Mouse (Mus musculus) bone marrow macrophage, adult 2 months (primary cell): ENCODE data around the gene Ankrd33b.

ENCODE experiments used
- CTCF ChIP-seq: IDR thresholded peaks from 2 replicates; pipeline ENCODE4 v1.5.1; 2012; ENCODE audit warnings: low read depth, mild to moderate bottlenecking, low read length, moderate library complexity
- POLR2A ChIP-seq: IDR thresholded peaks from 2 replicates; pipeline ENCODE4 v1.6.1; 2012; ENCODE audit warnings: mild to moderate bottlenecking, low read depth, low read length, borderline replicate concordance

- TF ChIP-seq CTCF: no peak
- no peak for TF ChIP-seq POLR2A
Measured at GRCm38 (mm10) chr15:31363981-31364361, 3.6 kb downstream of the Ankrd33b start.
